Mouse (Mus musculus): ENCODE results near the gene Ralgps2.

Ralgps2 gene

GRCm38 (mm10) chr1:156909265-156909664 lies 30.2 kb downstream of the Ralgps2 start:
- in situ Hi-C loops (cut with MboI, MseI): loop anchor here (5.0 kb wide), 1 partner anchor 167 kb away; no protein-coding TSS in a partner anchor

- in situ Hi-C loops (cut with MboI, MseI): loop anchor here (5.0 kb wide), 1 partner anchor 163 kb away; no protein-coding TSS in a partner anchor
Observed at GRCm38 (mm10) chr1:156905660-156906059, 33.8 kb downstream of the Ralgps2 start.

- in situ Hi-C loops (cut with MboI, MseI): no loop called here
Observed at GRCm38 (mm10) chr1:156903899-156904298, 35.5 kb downstream of the Ralgps2 start.

- in situ Hi-C loops (cut with MboI, MseI): no loop called here
Observed at GRCm38 (mm10) chr1:156901689-156902088, 37.7 kb downstream of the Ralgps2 start.

GRCm38 (mm10) chr1:156891561-156891960 lies 47.9 kb downstream of the Ralgps2 start:
- in situ Hi-C loops (cut with MboI, MseI): loop anchor here (10.0 kb wide), 1 partner anchor 523 kb away; the partner anchor contains the start of gene Rasal2

GRCm38 (mm10) chr1:156888830-156889229 lies 50.6 kb downstream of the Ralgps2 start:
- in situ Hi-C loops (cut with MboI, MseI): no loop called here

GRCm38 (mm10) chr1:156885879-156886278 lies 53.5 kb downstream of the Ralgps2 start:
- in situ Hi-C loops (cut with MboI, MseI): no loop called here

- in situ Hi-C loops (cut with MboI, MseI): no loop called here
Observed at GRCm38 (mm10) chr1:156884782-156885181, 54.6 kb downstream of the Ralgps2 start.

GRCm38 (mm10) chr1:156870616-156871015 lies 68.8 kb downstream of the Ralgps2 start:
- in situ Hi-C loops (cut with MboI, MseI): no loop called here

- in situ Hi-C loops (cut with MboI, MseI): no loop called here
Observed at GRCm38 (mm10) chr1:156870028-156870427, 69.4 kb downstream of the Ralgps2 start.

GRCm38 (mm10) chr1:156864240-156864639 lies 75.2 kb downstream of the Ralgps2 start:
- in situ Hi-C loops (cut with MboI, MseI): no loop called here

GRCm38 (mm10) chr1:156863726-156864125 lies 75.7 kb downstream of the Ralgps2 start:
- in situ Hi-C loops (cut with MboI, MseI): no loop called here

GRCm38 (mm10) chr1:156861475-156862043 lies 77.9 kb downstream of the Ralgps2 start:
- in situ Hi-C loops (cut with MboI, MseI): no loop called here

- in situ Hi-C loops (cut with MboI, MseI): no loop called here
Observed at GRCm38 (mm10) chr1:156860266-156860665, 79.2 kb downstream of the Ralgps2 start.

GRCm38 (mm10) chr1:156859711-156860250 lies 79.6 kb downstream of the Ralgps2 start:
- in situ Hi-C loops (cut with MboI, MseI): no loop called here

- in situ Hi-C loops (cut with MboI, MseI): no loop called here
Observed at GRCm38 (mm10) chr1:156859156-156859555, 80.3 kb downstream of the Ralgps2 start.

GRCm38 (mm10) chr1:156856666-156857065 lies 82.8 kb downstream of the Ralgps2 start:
- in situ Hi-C loops (cut with MboI, MseI): no loop called here

GRCm38 (mm10) chr1:156854558-156854957 lies 84.9 kb downstream of the Ralgps2 start:
- in situ Hi-C loops (cut with MboI, MseI): no loop called here

GRCm38 (mm10) chr1:156852872-156853271 lies 86.6 kb downstream of the Ralgps2 start:
- in situ Hi-C loops (cut with MboI, MseI): no loop called here

- in situ Hi-C loops (cut with MboI, MseI): no loop called here
Observed at GRCm38 (mm10) chr1:156852409-156852808, 87.0 kb downstream of the Ralgps2 start.

GRCm38 (mm10) chr1:156847098-156847497 lies 92.3 kb downstream of the Ralgps2 start:
- in situ Hi-C loops (cut with MboI, MseI): no loop called here

GRCm38 (mm10) chr1:156841625-156842339 lies 97.6 kb downstream of the Ralgps2 start:
- in situ Hi-C loops (cut with MboI, MseI): loop anchor here (5.0 kb wide), 1 partner anchor 79 kb away; no protein-coding TSS in a partner anchor

- in situ Hi-C loops (cut with MboI, MseI): no loop called here
Observed at GRCm38 (mm10) chr1:156838695-156839094, 100.7 kb downstream of the Ralgps2 start.

Data from regulatory T cell (primary cell).